Mouse (Mus musculus) spleen, adult 2 months (tissue): Measurements from ENCODE around the gene Gm42906. TPM values are rescaled to one million over a fixed set of nuclear protein-coding genes. Genes with fewer than 3 reads are reported as not detected.
A peak's percentile ranks its signal among the peaks of the same experiment; 100 is the strongest.

Source experiments
- DNase-seq, 2 experiments: peaks; one replicate each; pipeline versions ENCODE4 v3.0.0 to v3.0.0-alpha.2; 2012 to 2021; ENCODE audit warnings: low spot score in 2 of 2, low read depth in 1 of 2
- H3K27ac ChIP-seq: fragments of 200-500 bp; 2 replicates; pipeline ENCODE4 v1.5.1; 2012; ENCODE audit warnings: low read length, inconsistent platforms; ENCODE audit not compliant: insufficient read depth
- H3K27me3 ChIP-seq: fragments of 200-500 bp; 2 replicates; pipeline ENCODE4 v1.6.1; 2012; ENCODE audit warnings: mild to moderate bottlenecking, moderate library complexity, low read length, inconsistent platforms; ENCODE audit not compliant: control insufficient read depth, insufficient read depth
- H3K36me3 ChIP-seq: fragments of 200-500 bp; 2 replicates; pipeline ENCODE4 v1.6.1; 2012; ENCODE audit warnings: mild to moderate bottlenecking, low read length, inconsistent platforms; ENCODE audit not compliant: control insufficient read depth, insufficient read depth
- H3K4me1 ChIP-seq: fragments of 200-500 bp; 2 replicates; pipeline ENCODE4 v1.6.1; 2011; ENCODE audit warnings: inconsistent platforms; ENCODE audit not compliant: control insufficient read depth, insufficient read depth, insufficient read length
- H3K4me3 ChIP-seq: fragments of 200-500 bp; 2 replicates; pipeline ENCODE4 v1.5.1; 2011; ENCODE audit warnings: mild to moderate bottlenecking, inconsistent platforms; ENCODE audit not compliant: insufficient read depth, insufficient read length; ENCODE audit errors: extremely low read depth
- CTCF ChIP-seq: fragments of 200-500 bp; IDR thresholded peaks from 2 replicates; pipeline ENCODE4 v1.5.1; 2011; ENCODE audit warnings: mild to moderate bottlenecking, inconsistent platforms; ENCODE audit not compliant: insufficient read depth, insufficient read length, insufficient replicate concordance; ENCODE audit errors: extremely low read depth
- POLR2A ChIP-seq: fragments of 200-500 bp; IDR thresholded peaks from 2 replicates; pipeline ENCODE4 v1.6.1; 2011; ENCODE audit warnings: low read depth, low read length, inconsistent platforms
- WGBS: fragments of 180-500 bp; shearing (Covaris S2); methylation state at CpG from one replicate; pipeline ENCODE4 v1.1.7; 2018; 5-methylcytosine and 5-hydroxymethylcytosine counted together
- polyA plus RNA-seq: library from polyadenylated mRNA; depleted of rRNA; stranded (reverse); fragments of >200 nt; gene quantifications from 2 replicates; pipeline ENCODE4 v1.2.3, GENCODE M21; 2012

Gene Gm42906
- polyA plus RNA-seq, 1 experiment = not detected

DNA sequence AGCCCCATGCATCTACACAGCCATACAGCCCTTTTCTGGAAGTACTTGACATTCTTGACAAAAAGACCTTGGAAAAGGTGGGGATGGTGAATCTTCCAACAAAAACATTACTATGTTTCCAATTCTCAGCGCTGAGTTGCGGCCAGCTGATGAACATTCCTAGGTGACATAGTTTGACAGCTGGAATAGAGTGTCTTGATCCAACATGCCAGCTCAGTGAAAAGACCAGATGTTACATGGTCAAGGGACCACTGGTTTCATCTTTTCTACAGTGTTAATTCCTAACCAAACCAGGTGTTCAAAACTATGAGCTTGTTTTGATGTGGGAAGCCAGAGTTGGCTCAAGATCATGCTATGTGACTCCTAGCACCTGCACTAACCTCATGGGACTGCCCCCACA is 48.8 kb downstream of the Gm42906 start:
- H3K36me3 ChIP-seq = no peaks in the 10 kb centered on the region; the same call in 1 of the 2 replicates
- TF ChIP-seq POLR2A = no peak
- TF ChIP-seq CTCF = no peak
- H3K27ac ChIP-seq = no peak overlapping the region
- DNase-seq = no peak
- no peak overlapping the region for H3K4me3 ChIP-seq
- H3K27me3 ChIP-seq = no peaks in the 10 kb centered on the region
- 91% methylated on average over 2 of the region's 2 CpGs for WGBS
- H3K4me1 ChIP-seq = no peaks in the 10 kb centered on the region

DNA sequence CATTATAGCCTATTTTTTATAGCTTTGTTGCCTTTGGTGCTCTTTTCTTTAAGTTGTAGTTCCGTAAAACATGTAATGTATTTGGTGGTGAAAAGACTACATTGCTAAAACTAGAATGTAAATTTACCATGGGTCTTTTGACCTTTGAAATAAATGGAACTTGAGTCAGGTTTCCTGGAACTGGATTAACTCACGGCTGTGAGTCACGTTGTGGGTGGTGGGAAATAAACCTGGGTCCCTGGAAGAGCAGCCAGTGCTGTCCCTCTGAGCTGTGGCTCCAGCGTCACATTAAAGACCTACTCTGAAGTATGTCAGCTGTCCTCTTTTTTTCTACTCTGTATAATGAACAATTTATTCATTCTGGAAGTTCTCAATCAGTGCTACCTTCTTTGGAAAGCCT is 51.0 kb downstream of the Gm42906 start:
- Histone ChIP-seq H3K27me3 (no peaks in the 10 kb centered on the region), H3K36me3 (no peaks in the 10 kb centered on the region; the same call in 1 of the 2 replicates), H3K4me1 (no peaks in the 10 kb centered on the region), H3K4me3 (no peak overlapping the region), H3K27ac (no peak overlapping the region)
- TF ChIP-seq CTCF = no peak
- TF ChIP-seq POLR2A = no peak
- 82% methylated on average over 4 of the region's 4 CpGs for WGBS
- DNase-seq = no peak

DNA sequence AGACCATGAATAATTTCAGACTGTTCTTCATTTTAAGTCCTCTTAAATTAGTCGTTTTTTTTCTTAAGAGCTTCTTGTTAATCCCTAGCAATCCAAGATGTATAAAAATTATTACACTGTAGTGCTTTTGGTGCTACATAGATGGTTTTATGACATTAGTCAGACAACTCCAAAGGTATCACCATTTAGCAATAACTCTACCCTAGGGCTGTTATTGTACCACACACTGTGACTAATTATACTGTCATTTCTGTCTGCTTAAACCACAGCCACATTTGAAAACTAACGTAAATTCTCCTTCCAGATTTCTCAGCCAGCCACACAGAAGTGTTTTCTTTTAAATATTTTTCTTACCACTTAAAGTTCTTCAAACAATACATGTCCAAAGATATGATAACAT is 53.1 kb downstream of the Gm42906 start:
- 89% methylated on average over 2 of the region's 2 CpGs for WGBS

DNA sequence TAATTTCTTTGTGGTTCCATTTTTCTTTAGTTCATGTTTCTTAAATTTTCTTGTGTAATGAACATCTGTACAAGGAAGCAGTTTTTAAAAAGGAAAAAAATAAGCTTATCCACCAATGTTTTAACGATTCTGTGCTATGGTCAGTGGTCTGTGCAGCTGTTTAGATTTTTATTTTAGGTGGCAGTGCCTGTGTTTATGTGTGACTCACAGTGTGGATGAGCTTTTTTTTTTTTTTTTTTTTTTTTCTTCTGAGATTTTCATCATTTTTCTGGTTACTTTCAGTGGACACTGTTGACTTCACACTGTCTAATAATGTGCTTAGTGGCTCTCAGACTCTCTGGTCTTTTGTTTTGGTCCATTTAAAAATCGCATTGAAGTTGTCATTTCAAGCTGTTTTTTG is 56.8 kb downstream of the Gm42906 start:
- no peaks in the 10 kb centered on the region; the same call in 1 of the 2 replicates for H3K36me3 ChIP-seq
- H3K4me1 ChIP-seq = peaks cover 3% of the 10 kb centered on the region; the same call in 1 of the 2 replicates
- H3K27ac ChIP-seq = no peak overlapping the region
- H3K4me3 ChIP-seq = no peak overlapping the region
- DNase-seq = no peak
- TF ChIP-seq CTCF (no peak), POLR2A (no peak)
- 82% methylated on average over 2 of the region's 2 CpGs for WGBS
- no peaks in the 10 kb centered on the region for H3K27me3 ChIP-seq

More for the DNA sequence above, 53.1 kb downstream of the Gm42906 start:
- DNase-seq = no peak
- H3K36me3 ChIP-seq = no peaks in the 10 kb centered on the region; the same call in 1 of the 2 replicates
- H3K27ac ChIP-seq = no peak overlapping the region
- no peaks in the 10 kb centered on the region for H3K4me1 ChIP-seq
- H3K27me3 ChIP-seq = no peaks in the 10 kb centered on the region
- no peak for TF ChIP-seq POLR2A
- TF ChIP-seq CTCF = no peak
- no peak overlapping the region for H3K4me3 ChIP-seq

DNA sequence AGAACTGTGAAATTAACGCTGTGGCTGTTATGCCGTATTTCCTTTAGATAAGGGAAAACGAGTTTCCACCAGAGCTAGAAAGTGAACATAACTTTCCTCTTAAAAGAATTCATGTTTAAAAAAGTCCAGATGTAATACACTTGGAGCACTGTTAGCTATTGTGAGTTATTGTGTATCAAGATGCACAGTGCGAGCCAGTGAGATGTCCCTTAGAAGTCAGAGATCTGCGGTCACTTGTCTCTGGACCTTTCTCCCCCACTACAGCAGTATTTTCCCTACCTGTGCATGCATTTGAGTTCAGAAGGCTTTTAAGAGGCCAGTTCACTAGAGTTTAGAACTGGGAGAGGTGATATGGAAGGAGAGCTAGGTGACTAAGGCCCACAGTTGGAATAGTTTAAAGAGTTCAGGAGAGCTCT is 58.6 kb downstream of the Gm42906 start:
- Histone ChIP-seq H3K4me1 (peaks cover 3% of the 10 kb centered on the region; the same call in 1 of the 2 replicates), H3K27ac (peak overlapping the region; percentile 87; the same call in 1 of the 2 replicates), H3K4me3 (peak overlapping the region; percentile 71), H3K27me3 (no peaks in the 10 kb centered on the region), H3K36me3 (no peaks in the 10 kb centered on the region)
- no peak for DNase-seq
- TF ChIP-seq POLR2A (no peak), CTCF (no peak)
- WGBS = 24% methylated on average over 5 of the region's 5 CpGs

DNA sequence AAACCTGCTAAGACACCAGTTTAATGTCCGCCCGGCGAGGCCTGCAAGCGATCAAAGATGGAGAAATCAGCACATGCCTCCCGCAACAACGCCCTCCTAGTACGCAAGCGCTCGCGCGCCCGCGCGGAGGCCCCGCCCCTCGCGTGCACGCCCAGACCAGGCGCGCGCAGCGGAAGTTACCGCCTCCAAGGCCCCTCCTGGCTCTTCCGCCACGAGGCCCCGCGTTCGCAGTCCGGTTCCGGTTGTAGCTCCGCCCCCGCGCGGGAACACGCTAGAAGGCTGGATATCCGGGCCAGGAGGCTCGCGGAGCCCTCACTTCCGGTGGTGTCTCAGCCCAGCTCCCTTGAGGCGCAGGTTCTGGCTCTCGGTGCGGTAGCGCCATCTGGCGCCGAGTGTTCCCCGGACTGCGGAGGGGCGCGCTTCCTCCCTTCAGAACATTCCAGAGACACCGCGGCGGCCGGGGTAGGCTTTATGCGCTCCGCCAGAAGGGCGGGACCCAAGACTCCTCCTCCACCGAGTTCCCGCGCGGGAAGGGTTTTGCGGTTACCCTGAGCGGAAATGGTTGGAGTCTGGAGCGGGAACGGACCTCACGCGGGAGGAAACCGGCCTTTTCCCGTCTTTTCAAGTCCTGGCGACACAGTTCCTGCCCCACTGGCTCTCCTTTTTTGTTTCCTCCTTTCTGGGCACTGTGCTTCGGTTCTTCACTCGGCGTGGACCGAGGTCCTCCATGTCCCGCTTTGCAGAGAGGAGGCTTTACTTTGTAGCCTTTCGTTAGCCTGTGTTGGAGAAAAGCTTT is 59.4 kb downstream of the Gm42906 start:
- Histone ChIP-seq H3K36me3 (no peaks in the 10 kb centered on the region), H3K4me3 (peak overlapping the region; percentile 71), H3K27me3 (no peaks in the 10 kb centered on the region), H3K27ac (peak overlapping the region; percentile 87), H3K4me1 (peaks cover 3% of the 10 kb centered on the region; the same call in 1 of the 2 replicates)
- under 1% methylated on average over 75 of the region's 75 CpGs for WGBS
- DNase-seq = peak; percentile 98 to 99
- peak; percentile 84 for TF ChIP-seq POLR2A
- peak; percentile 68; the same call in 1 of the 2 replicates for TF ChIP-seq CTCF
